Mouse (Mus musculus): ENCODE measurements around the gene Btnl1.

DNA sequence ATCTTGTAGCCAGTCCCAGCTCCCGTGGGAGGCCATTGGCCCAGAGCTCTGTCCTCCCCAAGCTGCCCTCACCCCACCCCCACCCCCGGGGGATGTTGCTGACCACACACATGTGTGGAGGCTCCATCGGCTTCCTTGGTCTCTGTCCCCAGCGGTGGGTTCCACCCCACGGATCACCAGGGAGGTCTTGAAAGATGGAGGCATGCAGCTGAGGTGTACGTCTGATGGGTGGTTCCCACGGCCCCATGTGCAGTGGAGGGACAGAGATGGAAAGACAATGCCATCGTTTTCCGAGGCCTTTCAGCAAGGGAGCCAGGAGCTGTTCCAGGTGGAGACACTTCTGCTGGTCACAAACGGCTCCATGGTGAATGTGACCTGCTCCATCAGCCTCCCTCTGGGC is 11.9 kb upstream of the Btnl1 start:
- no peak for TF ChIP-seq CTCF (IDR thresholded peaks at IDR 0.05; ENCODE audit: extremely low read depth, insufficient read depth, insufficient read length, insufficient replicate concordance)
- no peak for TF ChIP-seq POLR2A (IDR thresholded peaks at IDR 0.05; ENCODE audit: low read depth, low read length)
